Mouse (Mus musculus): ENCODE measurements around the gene Tubgcp5.
"Not testable (repeated sequence)": the region's sequence is repeated elsewhere in the genome, so short reads cannot be mapped to it uniquely, and the experiment has no call there.

Gene Tubgcp5

GRCm38 (mm10) chr7:55793952-55794603, at the start of gene Tubgcp5:
Gene Tubgcp5, plus strand, starts transcription at chr7:55794154.
- peak; percentile 97 for DNase-seq (ENCODE audit: low read depth, low spot score)

GRCm38 (mm10) chr7:55744566-55745220, 49.3 kb upstream of the Tubgcp5 start:
- no peak for DNase-seq (ENCODE audit: low read depth, low spot score)

GRCm38 (mm10) chr7:55750841-55751240, 43.1 kb upstream of the Tubgcp5 start:
- no peak for DNase-seq (ENCODE audit: low read depth, low spot score)

- DNase-seq (ENCODE audit: low read depth, low spot score) = no peak
Measured at GRCm38 (mm10) chr7:55759346-55759745, 34.6 kb upstream of the Tubgcp5 start.

GRCm38 (mm10) chr7:55767926-55768325, 26.0 kb upstream of the Tubgcp5 start, which contains the start of gene Siglech:
Gene Siglech, plus strand, starts transcription at chr7:55768178.
- DNase-seq (ENCODE audit: low read depth, low spot score) = no peak

- no peak for DNase-seq (ENCODE audit: low read depth, low spot score)
Measured at GRCm38 (mm10) chr7:55780011-55780410, 13.9 kb upstream of the Tubgcp5 start.

- no peak for DNase-seq (ENCODE audit: low read depth, low spot score)
Measured at GRCm38 (mm10) chr7:55782493-55782892, 11.5 kb upstream of the Tubgcp5 start.

- DNase-seq (ENCODE audit: low read depth, low spot score) = no peak
Measured at GRCm38 (mm10) chr7:55784580-55784979, 9.4 kb upstream of the Tubgcp5 start.

GRCm38 (mm10) chr7:55790586-55790985, 3.4 kb upstream of the Tubgcp5 start:
- not testable (repeated sequence) for DNase-seq (ENCODE audit: low read depth, low spot score)

GRCm38 (mm10) chr7:55792280-55792679, 1.7 kb upstream of the Tubgcp5 start:
- no peak for DNase-seq (ENCODE audit: low read depth, low spot score)

- DNase-seq (ENCODE audit: low read depth, low spot score) = no peak
Measured at GRCm38 (mm10) chr7:55793236-55793951, 560 bp upstream of the Tubgcp5 start.

GRCm38 (mm10) chr7:55799981-55800380, 6.0 kb downstream of the Tubgcp5 start:
- DNase-seq (ENCODE audit: low read depth, low spot score) = no peak

- no peak for DNase-seq (ENCODE audit: low read depth, low spot score)
Measured at GRCm38 (mm10) chr7:55809967-55810366, 16.0 kb downstream of the Tubgcp5 start.

GRCm38 (mm10) chr7:55824468-55824867, 30.5 kb downstream of the Tubgcp5 start:
- no peak for DNase-seq (ENCODE audit: low read depth, low spot score)

- no peak for DNase-seq (ENCODE audit: low read depth, low spot score)
Measured at GRCm38 (mm10) chr7:55827551-55827950, 33.6 kb downstream of the Tubgcp5 start.

- no peak for DNase-seq (ENCODE audit: low read depth, low spot score)
Measured at GRCm38 (mm10) chr7:55836877-55837276, 42.9 kb downstream of the Tubgcp5 start.

- DNase-seq (ENCODE audit: low read depth, low spot score) = no peak
Measured at GRCm38 (mm10) chr7:55841445-55841844, 47.5 kb downstream of the Tubgcp5 start, which contains the start of gene Cyfip1. Gene Cyfip1, plus strand, starts transcription at chr7:55841745.

GRCm38 (mm10) chr7:55841977-55842503, 48.1 kb downstream of the Tubgcp5 start:
- peak; percentile 77 for DNase-seq (ENCODE audit: low read depth, low spot score)

- peak; percentile 23 for DNase-seq (ENCODE audit: low read depth, low spot score)
Measured at GRCm38 (mm10) chr7:55842504-55843152, 48.7 kb downstream of the Tubgcp5 start.

- no peak for DNase-seq (ENCODE audit: low read depth, low spot score)
Measured at GRCm38 (mm10) chr7:55846606-55847312, 52.8 kb downstream of the Tubgcp5 start.

- DNase-seq (ENCODE audit: low read depth, low spot score) = peak; percentile 30
Measured at GRCm38 (mm10) chr7:55849948-55850571, 56.1 kb downstream of the Tubgcp5 start.

All from forelimb bud, embryonic 11.5 days (tissue).